Mouse (Mus musculus) C2C12 (cell line): ENCODE data around the gene Apoa4.

Experiments used
- CTCF ChIP-seq: IDR thresholded peaks from one replicate; pipeline ENCODE4 v1.5.1; 2011; ENCODE audit not compliant: control insufficient read depth, insufficient read depth, insufficient read length
- MYOG ChIP-seq: IDR thresholded peaks from one replicate; pipeline ENCODE4 v1.6.1; 2011; ENCODE audit not compliant: control insufficient read depth, insufficient read length; ENCODE audit errors: extremely low read depth
- USF1 ChIP-seq: IDR thresholded peaks from one replicate; pipeline ENCODE4 v1.6.1; 2011; ENCODE audit warnings: low read depth, mild to moderate bottlenecking, control low read depth, moderate library complexity

GRCm38 (mm10) chr9:46241818-46242217 is 1.3 kb downstream of the Apoa4 start:
- no peak for TF ChIP-seq CTCF
- TF ChIP-seq USF1 = no peak
- no peak for TF ChIP-seq MYOG
